Mouse (Mus musculus) MEL-GATA-1-ER (cell line): ENCODE data around the gene Slc39a13.
"Not testable (repeated sequence)": the region's sequence is repeated elsewhere in the genome, so short reads cannot be mapped to it uniquely, and the experiment has no call there.

Source experiments
- DNase-seq: peaks from one replicate; pipeline ENCODE4 v3.0.0-alpha.2; 2012; ENCODE audit warnings: low read depth; ENCODE audit errors: extremely low read depth

The Slc39a13 gene

GRCm38 (mm10) chr2:91066455-91066854 lies 3.8 kb downstream of the Slc39a13 start:
- no peak for DNase-seq

GRCm38 (mm10) chr2:91065544-91065943 lies 4.7 kb downstream of the Slc39a13 start:
- no peak for DNase-seq

GRCm38 (mm10) chr2:91064211-91064610 lies 6.0 kb downstream of the Slc39a13 start:
- no peak for DNase-seq

- no peak for DNase-seq
Measured at GRCm38 (mm10) chr2:91062779-91063606, 7.2 kb downstream of the Slc39a13 start.

- no peak for DNase-seq
Measured at GRCm38 (mm10) chr2:91061849-91062481, 8.3 kb downstream of the Slc39a13 start.

- DNase-seq = no peak
Measured at GRCm38 (mm10) chr2:91060544-91061355, 9.5 kb downstream of the Slc39a13 start.

GRCm38 (mm10) chr2:91059376-91059775 lies 10.8 kb downstream of the Slc39a13 start:
- no peak for DNase-seq

- DNase-seq = no peak
Measured at GRCm38 (mm10) chr2:91058435-91058834, 11.8 kb downstream of the Slc39a13 start.

- DNase-seq = peak; percentile 83
Measured at GRCm38 (mm10) chr2:91053934-91054382, 16.3 kb downstream of the Slc39a13 start, which contains the start of gene Psmc3. Gene Psmc3 (plus strand): TSS chr2:91054009.

GRCm38 (mm10) chr2:91053181-91053933 lies 16.9 kb downstream of the Slc39a13 start:
- DNase-seq = no peak

GRCm38 (mm10) chr2:91052752-91053151 lies 17.5 kb downstream of the Slc39a13 start:
- DNase-seq = no peak

- DNase-seq = no peak
Measured at GRCm38 (mm10) chr2:91051917-91052316, 18.3 kb downstream of the Slc39a13 start.

- DNase-seq = no peak
Measured at GRCm38 (mm10) chr2:91047359-91047758, 22.9 kb downstream of the Slc39a13 start.

GRCm38 (mm10) chr2:91045805-91046204 lies 24.4 kb downstream of the Slc39a13 start:
- not testable (repeated sequence) for DNase-seq

GRCm38 (mm10) chr2:91044727-91045126 lies 25.5 kb downstream of the Slc39a13 start:
- no peak for DNase-seq

- DNase-seq = no peak
Measured at GRCm38 (mm10) chr2:91042651-91043398, 27.4 kb downstream of the Slc39a13 start.

- DNase-seq = no peak
Measured at GRCm38 (mm10) chr2:91041786-91042185, 28.4 kb downstream of the Slc39a13 start.

- no peak for DNase-seq
Measured at GRCm38 (mm10) chr2:91035385-91035784, 34.8 kb downstream of the Slc39a13 start, which contains the start of gene Rapsn. Gene Rapsn (plus strand): TSS chr2:91035620.

- DNase-seq = no peak
Measured at GRCm38 (mm10) chr2:91033000-91033399, 37.2 kb downstream of the Slc39a13 start.

GRCm38 (mm10) chr2:91031216-91031615 lies 39.0 kb downstream of the Slc39a13 start:
- no peak for DNase-seq
